Mouse (Mus musculus): ENCODE measurements around the gene Cttnbp2.

GRCm38 (mm10) chr6:18482546-18482945, 32.1 kb downstream of the Cttnbp2 start:
- no peak for TF ChIP-seq CTCF (IDR thresholded peaks at IDR 0.05; ENCODE audit: low read depth)
- TF ChIP-seq EP300 (IDR thresholded peaks at IDR 0.05; ENCODE audit: low read depth) = no peak

Data from liver, postnatal 0 days (tissue).